Mouse (Mus musculus) limb, embryonic 14.5 days (tissue): ENCODE measurements around the gene Opn3. TPM values are rescaled to one million over a fixed set of nuclear protein-coding genes. Genes with fewer than 3 reads are reported as not detected.

Source experiments
- ATAC-seq: fragments of 200-750 bp; cut with Nextera tagmentation; 2 replicates; pipeline ENCODE4 v1.8.0; 2017; ENCODE audit warnings: low read depth, moderate number of reproducible peaks, moderate TSS enrichment; ENCODE audit not compliant: low FRiP score
- DNase-seq: peaks from one replicate; pipeline ENCODE4 v3.0.0-alpha.2; 2015; ENCODE audit warnings: low spot score
- H3K27ac ChIP-seq: fragments of 300-500 bp; sonication (generic); replicated peaks from 2 replicates; pipeline ENCODE4 v1.5.1; 2014; ENCODE audit warnings: low read depth, mild to moderate bottlenecking, low read length, moderate library complexity, mixed read lengths
- H3K27me3 ChIP-seq: fragments of 300-500 bp; sonication (generic); 2 replicates; pipeline ENCODE4 v1.6.1; 2014; ENCODE audit warnings: low read length, mixed read lengths; ENCODE audit not compliant: control insufficient read depth, insufficient read depth
- H3K36me3 ChIP-seq: fragments of 300-500 bp; sonication (generic); 2 replicates; pipeline ENCODE4 v1.6.1; 2014; ENCODE audit warnings: mild to moderate bottlenecking, low read length, moderate library complexity, mixed read lengths; ENCODE audit not compliant: control insufficient read depth, insufficient read depth
- H3K4me1 ChIP-seq: fragments of 300-500 bp; sonication (generic); 2 replicates; pipeline ENCODE4 v1.6.1; 2014; ENCODE audit warnings: antibody characterized with exemption, low read length, mixed read lengths; ENCODE audit not compliant: control insufficient read depth, insufficient read depth
- H3K4me2 ChIP-seq: fragments of 300-500 bp; sonication (generic); replicated peaks from 2 replicates; pipeline ENCODE4 v1.6.1; 2014; ENCODE audit warnings: low read depth, mild to moderate bottlenecking, low read length, moderate library complexity; ENCODE audit not compliant: severe bottlenecking
- H3K4me3 ChIP-seq: fragments of 300-500 bp; sonication (generic); replicated peaks from 2 replicates; pipeline ENCODE4 v1.5.1; 2014; ENCODE audit warnings: low read length
- H3K9ac ChIP-seq: fragments of 300-500 bp; sonication (generic); 2 replicates; pipeline ENCODE4 v1.6.1; 2014; ENCODE audit warnings: mild to moderate bottlenecking, low read depth, low read length, moderate library complexity; ENCODE audit not compliant: severe bottlenecking
- H3K9me3 ChIP-seq: fragments of 300-500 bp; sonication (generic); 2 replicates; pipeline ENCODE4 v1.6.1; 2016; ENCODE audit warnings: low read length; ENCODE audit not compliant: control insufficient read depth
- POLR2A ChIP-seq: fragments of 200-500 bp; IDR thresholded peaks from 2 replicates; pipeline ENCODE4 v1.8.0; 2012; ENCODE audit warnings: inconsistent platforms, mild to moderate bottlenecking, moderate library complexity, borderline replicate concordance; ENCODE audit not compliant: insufficient read depth, insufficient read length; ENCODE audit errors: extremely low read depth
- WGBS: fragments of 180-500 bp; shearing (Covaris S2); extraction: QIAGEN DNeasy Blood & Tissue Kit; methylation state at CpG from one replicate; pipeline ENCODE4 v1.1.7; 2014; 5-methylcytosine and 5-hydroxymethylcytosine counted together
- polyA plus RNA-seq, 2 experiments: library from polyadenylated mRNA; depleted of rRNA in 1 of 2; stranded (reverse) in 1 of 2; unstranded in 1 of 2; fragments of >200 nt; fragmentation: Nextera tagmentation in 1 of 2; extraction: Ambion mirVana in 1 of 2; gene quantifications; 2 replicates each; pipeline versions ENCODE4 v1.2.1 to v1.2.3; 2012 to 2014

Gene Opn3
- polyA plus RNA-seq, 2 experiments = 2.6 to 6.5 TPM

- no peak overlapping the region for H3K4me3 ChIP-seq
- H3K27me3 ChIP-seq = no peaks in the 10 kb centered on the region
- DNase-seq (no peak), ATAC-seq (no peak)
- no peaks in the 10 kb centered on the region for H3K9me3 ChIP-seq
- no peak overlapping the region for H3K4me2 ChIP-seq
- H3K27ac ChIP-seq = no peak overlapping the region
- TF ChIP-seq POLR2A = no peak
- WGBS = 91% methylated on average over 6 of the region's 6 CpGs
- H3K36me3 ChIP-seq = no peaks in the 10 kb centered on the region
- H3K4me1 ChIP-seq = no peaks in the 10 kb centered on the region
- H3K9ac ChIP-seq = no peak overlapping the region
These were observed 17.5 kb downstream of the Opn3 start for GRCm38 (mm10) chr1:175675116-175675515.

GRCm38 (mm10) chr1:175673563-175674325 is 18.8 kb downstream of the Opn3 start:
- Histone ChIP-seq H3K27ac (no peak overlapping the region), H3K4me1 (no peaks in the 10 kb centered on the region), H3K27me3 (no peaks in the 10 kb centered on the region), H3K36me3 (no peaks in the 10 kb centered on the region), H3K9ac (no peak overlapping the region), H3K4me2 (no peak overlapping the region), H3K4me3 (no peak overlapping the region), H3K9me3 (no peaks in the 10 kb centered on the region)
- TF ChIP-seq POLR2A = no peak
- ATAC-seq (no peak), DNase-seq (no peak)
- 80% methylated on average over 7 of the region's 7 CpGs for WGBS

- no peaks in the 10 kb centered on the region for H3K4me1 ChIP-seq
- H3K9ac ChIP-seq = no peak overlapping the region
- no peak for TF ChIP-seq POLR2A
- WGBS = 32% methylated on average over 1 of the region's 1 CpGs
- no peak overlapping the region for H3K4me2 ChIP-seq
- no peak for ATAC-seq
- H3K27me3 ChIP-seq = no peaks in the 10 kb centered on the region
- DNase-seq = no peak
- H3K36me3 ChIP-seq = no peaks in the 10 kb centered on the region
- H3K9me3 ChIP-seq = no peaks in the 10 kb centered on the region
- H3K4me3 ChIP-seq = no peak overlapping the region
- H3K27ac ChIP-seq = no peak overlapping the region
These were observed 20.9 kb downstream of the Opn3 start for GRCm38 (mm10) chr1:175671626-175672025.

GRCm38 (mm10) chr1:175670042-175670441 is 22.5 kb downstream of the Opn3 start:
- 80% methylated on average over 7 of the region's 7 CpGs for WGBS
- ATAC-seq (no peak), DNase-seq (no peak)
- Histone ChIP-seq H3K27me3 (no peaks in the 10 kb centered on the region), H3K4me1 (no peaks in the 10 kb centered on the region), H3K4me2 (no peak overlapping the region), H3K4me3 (no peak overlapping the region), H3K9ac (no peak overlapping the region), H3K27ac (no peak overlapping the region), H3K36me3 (no peaks in the 10 kb centered on the region), H3K9me3 (no peaks in the 10 kb centered on the region)
- TF ChIP-seq POLR2A = no peak

GRCm38 (mm10) chr1:175669456-175669855 is 23.1 kb downstream of the Opn3 start:
- no peak for ATAC-seq
- no peaks in the 10 kb centered on the region for H3K4me1 ChIP-seq
- DNase-seq = no peak
- TF ChIP-seq POLR2A = no peak
- H3K9ac ChIP-seq = no peak overlapping the region
- H3K36me3 ChIP-seq = no peaks in the 10 kb centered on the region
- H3K27me3 ChIP-seq = no peaks in the 10 kb centered on the region
- no peak overlapping the region for H3K4me2 ChIP-seq
- no peaks in the 10 kb centered on the region for H3K9me3 ChIP-seq
- H3K4me3 ChIP-seq = no peak overlapping the region
- 84% methylated on average over 3 of the region's 3 CpGs for WGBS
- no peak overlapping the region for H3K27ac ChIP-seq
